Mouse (Mus musculus) liver, embryonic 13.5 days (tissue): ENCODE measurements around the gene Ubtd2. TPM values are rescaled to one million over a fixed set of nuclear protein-coding genes. Genes with fewer than 3 reads are reported as not detected.

ENCODE experiments used
- polyA plus RNA-seq: library from polyadenylated mRNA; unstranded; fragments of >200 nt; fragmentation: Nextera tagmentation; extraction: Ambion mirVana; gene quantifications from 2 replicates; pipeline ENCODE4 v1.2.1, GENCODE M21; 2015

The Ubtd2 gene
- polyA plus RNA-seq, 1 experiment from 2014 or later: 5.9 TPM

Other genes with a start within 250 kb of the Ubtd2 start
- 92.2 and 93.1 TPM in 2 replicates for gene Snrnp25, start 250.0 kb upstream of the Ubtd2 start, polyA plus RNA-seq
- gene Rhbdf1, start 233.1 kb upstream of the Ubtd2 start, polyA plus RNA-seq: 5.6 and 6.2 TPM in 2 replicates
- gene Mpg, start 228.9 kb upstream of the Ubtd2 start, polyA plus RNA-seq: 19.7 and 21.6 TPM in 2 replicates
- gene Nprl3, start 187.7 kb upstream of the Ubtd2 start, polyA plus RNA-seq: 27.5 and 29.7 TPM in 2 replicates
- gene Hba-x, start 179.0 kb upstream of the Ubtd2 start, polyA plus RNA-seq: 289 and 430 TPM in 2 replicates
- gene Hba-a1, start 171.9 kb upstream of the Ubtd2 start, polyA plus RNA-seq: 56,818 and 64,288 TPM in 2 replicates
- 111 and 141 TPM in 2 replicates for gene Hbq1b, start 168.4 kb upstream of the Ubtd2 start, polyA plus RNA-seq
- gene Hba-a2, start 158.9 kb upstream of the Ubtd2 start, polyA plus RNA-seq: 140,141 and 155,581 TPM in 2 replicates
- gene Hbq1a, start 155.3 kb upstream of the Ubtd2 start, polyA plus RNA-seq: 5.6 and 6.1 TPM in 2 replicates
- gene Sh3pxd2b, start 107.5 kb upstream of the Ubtd2 start, polyA plus RNA-seq: 0.84 and 1.1 TPM in 2 replicates
- 0.46 and 0.74 TPM in 2 replicates for gene Efcab9, start 76.7 kb downstream of the Ubtd2 start, polyA plus RNA-seq
- 3.0 and 4.5 TPM in 2 replicates for gene Stk10, start 77.9 kb downstream of the Ubtd2 start, polyA plus RNA-seq
- 19.2 and 23.9 TPM in 2 replicates for gene Fbxw11, start 187.4 kb downstream of the Ubtd2 start, polyA plus RNA-seq